8 mouse cellular contexts compared by ENCODE assay signal in genomic region chr6:148894888-148895772, GRCm38 (mm10). TPM values are rescaled to one million over a fixed set of nuclear protein-coding genes. Genes with fewer than 3 reads are reported as not detected.
DNase-seq lines count a peak whose midpoint lies in the region; ATAC-seq and TF ChIP-seq lines count a peak whose summit lies in the region.

No protein-coding gene starts in this region.

- H3K27ac ChIP-seq in kidney, embryonic 15.5 days, result peak overlapping the region; percentile 92
- H3K27ac ChIP-seq in forebrain, embryonic 10.5 days, result peak overlapping the region; percentile 89
- peak overlapping the region; percentile 63 for H3K27ac ChIP-seq in intestine, postnatal 0 days (ENCODE audit: low read depth, low read length)
- peak overlapping the region; percentile 84 for H3K27ac ChIP-seq in stomach, embryonic 16.5 days (ENCODE audit: low read length)

- no peaks in the 10 kb centered on the region for H3K9me3 ChIP-seq in kidney, embryonic 15.5 days (replicated peaks)
- no peaks in the 10 kb centered on the region for H3K9me3 ChIP-seq in forebrain, embryonic 10.5 days
- H3K9me3 ChIP-seq in intestine, postnatal 0 days (ENCODE audit: control insufficient read depth), result no peaks in the 10 kb centered on the region
- no peaks in the 10 kb centered on the region for H3K9me3 ChIP-seq in stomach, embryonic 16.5 days (replicated peaks; ENCODE audit: control insufficient read depth, low read length)

- peak overlapping the region; percentile 85 for H3K4me3 ChIP-seq in kidney, embryonic 15.5 days (replicated peaks)
- peak overlapping the region; percentile 65 for H3K4me3 ChIP-seq in forebrain, embryonic 10.5 days
- peak overlapping the region; percentile 79 for H3K4me3 ChIP-seq in intestine, postnatal 0 days (ENCODE audit: low read depth, low read length)
- H3K4me3 ChIP-seq in stomach, embryonic 16.5 days (replicated peaks; ENCODE audit: low read length), result peak overlapping the region; percentile 65

- 13% methylated on average over 18 of the region's 18 CpGs for WGBS in kidney, embryonic 15.5 days
- WGBS in forebrain, embryonic 10.5 days, result 22% methylated on average over 18 of the region's 18 CpGs
- 10% methylated on average over 18 of the region's 18 CpGs for WGBS in intestine, postnatal 0 days
- 7% methylated on average over 18 of the region's 18 CpGs for WGBS in stomach, embryonic 16.5 days

- peak overlapping the region; percentile 71 for H3K4me2 ChIP-seq in kidney, embryonic 15.5 days
- H3K4me2 ChIP-seq in intestine, postnatal 0 days (replicated peaks; ENCODE audit: low read depth), result peak overlapping the region; percentile 93
- peak overlapping the region; percentile 92 for H3K4me2 ChIP-seq in stomach, embryonic 16.5 days (ENCODE audit: low read depth, low read length)

- H3K4me1 ChIP-seq in kidney, embryonic 15.5 days, result peaks cover 11% of the 10 kb centered on the region
- peaks cover 17% of the 10 kb centered on the region for H3K4me1 ChIP-seq in forebrain, embryonic 10.5 days
- no peaks in the 10 kb centered on the region for H3K4me1 ChIP-seq in intestine, postnatal 0 days (replicated peaks; ENCODE audit: control insufficient read depth, insufficient read depth, low read length)
- H3K4me1 ChIP-seq in stomach, embryonic 16.5 days (ENCODE audit: control insufficient read depth, insufficient read depth, low read length), result no peaks in the 10 kb centered on the region

- TF ChIP-seq CTCF in intestine, postnatal 0 days (IDR thresholded peaks at IDR 0.05; ENCODE audit: low read depth), result peak; percentile 36

- H3K27me3 ChIP-seq in kidney, embryonic 15.5 days, result no peaks in the 10 kb centered on the region
- no peaks in the 10 kb centered on the region for H3K27me3 ChIP-seq in forebrain, embryonic 10.5 days (ENCODE audit: poor library complexity, severe bottlenecking)
- no peaks in the 10 kb centered on the region for H3K27me3 ChIP-seq in intestine, postnatal 0 days (replicated peaks; ENCODE audit: control insufficient read depth, insufficient read depth, low read length)
- no peaks in the 10 kb centered on the region for H3K27me3 ChIP-seq in stomach, embryonic 16.5 days (ENCODE audit: control insufficient read depth, insufficient read depth, low read length)

- no peak; the same call in 1 of the 2 replicates for ATAC-seq in kidney, embryonic 15.5 days (replicated peaks; ENCODE audit: low FRiP score)
- no peak for ATAC-seq in intestine, postnatal 0 days
- ATAC-seq in megakaryocyte, adult 5-6 weeks (ENCODE audit: poor library complexity, severe bottlenecking), result peak; percentile 8
- peak; percentile 15; the same call in 1 of the 2 replicates for ATAC-seq in stomach, embryonic 16.5 days (ENCODE audit: insufficient read depth, low FRiP score)

- H3K36me3 ChIP-seq in kidney, embryonic 15.5 days, result no peaks in the 10 kb centered on the region
- H3K36me3 ChIP-seq in forebrain, embryonic 10.5 days (replicated peaks), result no peaks in the 10 kb centered on the region
- no peaks in the 10 kb centered on the region for H3K36me3 ChIP-seq in intestine, postnatal 0 days (ENCODE audit: control insufficient read depth, insufficient read depth)
- H3K36me3 ChIP-seq in stomach, embryonic 16.5 days (ENCODE audit: control insufficient read depth, insufficient read depth, low read length), result no peaks in the 10 kb centered on the region

- H3K9ac ChIP-seq in kidney, embryonic 15.5 days, result peak overlapping the region; percentile 74
- peak overlapping the region; percentile 59 for H3K9ac ChIP-seq in intestine, postnatal 0 days (ENCODE audit: low read depth, low read length)
- peak overlapping the region; percentile 80 for H3K9ac ChIP-seq in stomach, embryonic 16.5 days (ENCODE audit: low read length)

- DNase-seq in kidney, postnatal 25 days, result no peak
- DNase-seq in MN1 (ENCODE audit: low spot score), result peak; percentile 34
- no peak for DNase-seq in forebrain, embryonic 10.5 days (ENCODE audit: extremely low spot score, low spot score)
- DNase-seq in ovary, postnatal 14 days (ENCODE audit: low spot score), result no peak

RNA-seq across cellular contexts. Expression of gene Caprin2, which starts 0.9 kb away (rescaled TPM):
- polyA plus RNA-seq in kidney, embryonic 15.5 days (2015; fragmentation: Nextera tagmentation; extraction: Ambion mirVana), result 17.1 and 19.5 TPM in 2 replicates
- 18.9 and 21.3 TPM in 2 replicates for polyA plus RNA-seq in forebrain, embryonic 10.5 days (2016; fragmentation: Nextera tagmentation; extraction: Ambion mirVana)
- 6.8 and 7.4 TPM in 2 replicates for polyA plus RNA-seq in intestine, postnatal 0 days (2015; fragmentation: Nextera tagmentation; extraction: Ambion mirVana)
- total RNA-seq in megakaryocyte, adult 5-6 weeks (2015), result 2.1 and 2.6 TPM in 2 replicates
- 3.2 and 11.3 TPM in 2 replicates for total RNA-seq in megakaryocyte, adult 5-6 weeks (2017)
- 13.7 and 15.0 TPM in 2 replicates for polyA plus RNA-seq in stomach, embryonic 16.5 days (2015; fragmentation: Nextera tagmentation; extraction: Ambion mirVana)

RNA-seq across cellular contexts. Expression of gene Sinhcaf, which starts 51.1 kb away (rescaled TPM):
- 144 and 158 TPM in 2 replicates for polyA plus RNA-seq in kidney, embryonic 15.5 days (2015; fragmentation: Nextera tagmentation; extraction: Ambion mirVana)
- polyA plus RNA-seq in forebrain, embryonic 10.5 days (2016; fragmentation: Nextera tagmentation; extraction: Ambion mirVana), result 333 and 368 TPM in 2 replicates
- 22.2 and 23.0 TPM in 2 replicates for polyA plus RNA-seq in intestine, postnatal 0 days (2015; fragmentation: Nextera tagmentation; extraction: Ambion mirVana)
- 12.4 and 16.8 TPM in 2 replicates for total RNA-seq in megakaryocyte, adult 5-6 weeks (2015)
- total RNA-seq in megakaryocyte, adult 5-6 weeks (2017), result 31.7 and 33.8 TPM in 2 replicates
- 67.0 and 79.5 TPM in 2 replicates for polyA plus RNA-seq in stomach, embryonic 16.5 days (2015; fragmentation: Nextera tagmentation; extraction: Ambion mirVana)

Comparison
In these comparisons a context has a peak if more than half of its experiments do, and no peak if none do; other contexts are left out.
1. ATAC-seq: peak in megakaryocyte, adult 5-6 weeks (single experiment) and stomach, embryonic 16.5 days (single experiment); none in kidney, embryonic 15.5 days (single experiment) and intestine, postnatal 0 days (single experiment).
2. Peak in every context shown above with its lines, with median percentiles within 50 percentile points of each other: H3K27ac ChIP-seq, H3K4me2 ChIP-seq, H3K4me3 ChIP-seq and H3K9ac ChIP-seq.